Mouse (Mus musculus): ENCODE measurements around the gene Cep57l1. TPM values are rescaled to one million over a fixed set of nuclear protein-coding genes. Genes with fewer than 3 reads are reported as not detected.

Gene Cep57l1
- polyA plus RNA-seq, 1 experiment from 2014 or later = 5.3 TPM

GRCm38 (mm10) chr10:41689941-41690887, 119.5 kb downstream of the Cep57l1 start:
- peak overlapping the region; percentile 79 for H3K4me2 ChIP-seq (replicated peaks; ENCODE audit: low read depth)
- no peaks in the 10 kb centered on the region for H3K9me3 ChIP-seq (ENCODE audit: control insufficient read depth, low read length)
- H3K4me1 ChIP-seq (replicated peaks; ENCODE audit: control insufficient read depth, insufficient read depth) = no peaks in the 10 kb centered on the region
- no peaks in the 10 kb centered on the region for H3K27me3 ChIP-seq (ENCODE audit: control insufficient read depth, insufficient read depth, low read length)
- DNase-seq (ENCODE audit: low spot score) = peak; percentile 68
- H3K9ac ChIP-seq (ENCODE audit: low read length) = peak overlapping the region; percentile 27; the same call in 1 of the 2 replicates
- H3K4me3 ChIP-seq (ENCODE audit: low read depth, low read length) = peak overlapping the region; percentile 37
- no peak overlapping the region for H3K27ac ChIP-seq (replicated peaks)
- no peaks in the 10 kb centered on the region for H3K36me3 ChIP-seq (ENCODE audit: control insufficient read depth, insufficient read depth, low read length)
- TF ChIP-seq CTCF (IDR thresholded peaks at IDR 0.05; ENCODE audit: low read depth) (peak; percentile 93), EP300 (optimal IDR thresholded peaks at IDR 0.05) (no peak)
- peak; percentile 38; the same call in 1 of the 2 replicates for ATAC-seq (ENCODE audit: low FRiP score, low TSS enrichment)
- WGBS = 21% methylated on average over 24 of the region's 24 CpGs

- H3K9me3 ChIP-seq (ENCODE audit: control insufficient read depth, low read length) = no peaks in the 10 kb centered on the region
- H3K27ac ChIP-seq (replicated peaks) = 0 out of 2 replicates have a peak overlapping the region, but pooled peaks have one; percentile 14
- H3K36me3 ChIP-seq (ENCODE audit: control insufficient read depth, insufficient read depth, low read length) = no peaks in the 10 kb centered on the region
- ATAC-seq (ENCODE audit: low FRiP score, low TSS enrichment) = peak; percentile 81
- H3K27me3 ChIP-seq (ENCODE audit: control insufficient read depth, insufficient read depth, low read length) = no peaks in the 10 kb centered on the region
- peak; percentile 71 for DNase-seq (ENCODE audit: low spot score)
- no peaks in the 10 kb centered on the region for H3K4me1 ChIP-seq (replicated peaks; ENCODE audit: control insufficient read depth, insufficient read depth)
- no peak overlapping the region for H3K9ac ChIP-seq (ENCODE audit: low read length)
- no peak overlapping the region for H3K4me3 ChIP-seq (ENCODE audit: low read depth, low read length)
- TF ChIP-seq EP300 (optimal IDR thresholded peaks at IDR 0.05) = no peak
- peak; percentile 48 for TF ChIP-seq CTCF (IDR thresholded peaks at IDR 0.05; ENCODE audit: low read depth)
- peak overlapping the region; percentile 29 for H3K4me2 ChIP-seq (replicated peaks; ENCODE audit: low read depth)
- 4% methylated on average over 21 of the region's 21 CpGs for WGBS
These were observed 125.1 kb downstream of the Cep57l1 start for GRCm38 (mm10) chr10:41684548-41684996.

GRCm38 (mm10) chr10:41682546-41683393, 126.9 kb downstream of the Cep57l1 start:
- H3K9me3 ChIP-seq (ENCODE audit: control insufficient read depth, low read length) = no peaks in the 10 kb centered on the region
- no peak overlapping the region for H3K9ac ChIP-seq (ENCODE audit: low read length)
- peak; percentile 86 for DNase-seq (ENCODE audit: low spot score)
- no peaks in the 10 kb centered on the region for H3K36me3 ChIP-seq (ENCODE audit: control insufficient read depth, insufficient read depth, low read length)
- no peak overlapping the region for H3K27ac ChIP-seq (replicated peaks)
- 28% methylated on average over 16 of the region's 16 CpGs for WGBS
- no peak overlapping the region for H3K4me3 ChIP-seq (ENCODE audit: low read depth, low read length)
- TF ChIP-seq EP300 (optimal IDR thresholded peaks at IDR 0.05) (no peak), CTCF (IDR thresholded peaks at IDR 0.05; ENCODE audit: low read depth) (peak; percentile 92)
- peak; percentile 46 for ATAC-seq (ENCODE audit: low FRiP score, low TSS enrichment)
- H3K27me3 ChIP-seq (ENCODE audit: control insufficient read depth, insufficient read depth, low read length) = no peaks in the 10 kb centered on the region
- H3K4me2 ChIP-seq (replicated peaks; ENCODE audit: low read depth) = no peak overlapping the region
- no peaks in the 10 kb centered on the region for H3K4me1 ChIP-seq (replicated peaks; ENCODE audit: control insufficient read depth, insufficient read depth)

GRCm38 (mm10) chr10:41678746-41679360, 130.8 kb downstream of the Cep57l1 start:
- 21% methylated on average over 18 of the region's 18 CpGs for WGBS
- TF ChIP-seq EP300 (optimal IDR thresholded peaks at IDR 0.05) = no peak
- TF ChIP-seq CTCF (IDR thresholded peaks at IDR 0.05; ENCODE audit: low read depth) = peak; percentile 82
- Histone ChIP-seq H3K9me3 (ENCODE audit: control insufficient read depth, low read length) (no peaks in the 10 kb centered on the region), H3K4me2 (replicated peaks; ENCODE audit: low read depth) (peak overlapping the region; percentile 26; the same call in 1 of the 2 replicates), H3K27ac (replicated peaks) (no peak overlapping the region), H3K4me3 (ENCODE audit: low read depth, low read length) (no peak overlapping the region; the same call in 1 of the 2 replicates), H3K4me1 (replicated peaks; ENCODE audit: control insufficient read depth, insufficient read depth) (no peaks in the 10 kb centered on the region), H3K9ac (ENCODE audit: low read length) (no peak overlapping the region), H3K27me3 (ENCODE audit: control insufficient read depth, insufficient read depth, low read length) (no peaks in the 10 kb centered on the region), H3K36me3 (ENCODE audit: control insufficient read depth, insufficient read depth, low read length) (no peaks in the 10 kb centered on the region)
- DNase-seq (ENCODE audit: low spot score) = peak; percentile 72
- peak; percentile 63; the same call in 1 of the 2 replicates for ATAC-seq (ENCODE audit: low FRiP score, low TSS enrichment)

GRCm38 (mm10) chr10:41677396-41677795, 132.3 kb downstream of the Cep57l1 start:
- WGBS = 52% methylated on average over 8 of the region's 8 CpGs
- Histone ChIP-seq H3K36me3 (ENCODE audit: control insufficient read depth, insufficient read depth, low read length) (no peaks in the 10 kb centered on the region), H3K9ac (ENCODE audit: low read length) (no peak overlapping the region), H3K4me3 (ENCODE audit: low read depth, low read length) (no peak overlapping the region), H3K27ac (replicated peaks) (no peak overlapping the region), H3K27me3 (ENCODE audit: control insufficient read depth, insufficient read depth, low read length) (no peaks in the 10 kb centered on the region), H3K4me1 (replicated peaks; ENCODE audit: control insufficient read depth, insufficient read depth) (no peaks in the 10 kb centered on the region), H3K9me3 (ENCODE audit: control insufficient read depth, low read length) (no peaks in the 10 kb centered on the region), H3K4me2 (replicated peaks; ENCODE audit: low read depth) (no peak overlapping the region)
- DNase-seq (ENCODE audit: low spot score) (no peak), ATAC-seq (ENCODE audit: low FRiP score, low TSS enrichment) (no peak)
- no peak for TF ChIP-seq CTCF (IDR thresholded peaks at IDR 0.05; ENCODE audit: low read depth)
- no peak for TF ChIP-seq EP300 (optimal IDR thresholded peaks at IDR 0.05)
